Mouse (Mus musculus): ENCODE data around the gene Nudt15.

GRCm38 (mm10) chr14:73553122-73553696, 5.2 kb upstream of the Nudt15 start:
- TF ChIP-seq CTCF (IDR thresholded peaks at IDR 0.05; ENCODE audit: low read depth, low read length) = no peak
- TF ChIP-seq POLR2A (IDR thresholded peaks at IDR 0.05; ENCODE audit: extremely low read depth, insufficient read depth, low read length) = no peak
